Mouse (Mus musculus) embryonic facial prominence, embryonic 15.5 days (tissue): ENCODE results near the gene Egln1. TPM values are rescaled to one million over a fixed set of nuclear protein-coding genes. Genes with fewer than 3 reads are reported as not detected.
A peak's percentile ranks its signal among the peaks of the same experiment; 100 is the strongest.

Experiments
- ATAC-seq: fragments of 200-750 bp; cut with Nextera tagmentation; 2 replicates; pipeline ENCODE4 v1.8.0; 2017; ENCODE audit warnings: low read depth, moderate TSS enrichment; ENCODE audit not compliant: insufficient number of reproducible peaks, low FRiP score, low TSS enrichment
- H3K27ac ChIP-seq: fragments of 300-500 bp; sonication (generic); replicated peaks from 2 replicates; pipeline ENCODE4 v1.5.1; 2015; ENCODE audit warnings: mild to moderate bottlenecking, inconsistent platforms
- H3K27me3 ChIP-seq: fragments of 300-500 bp; sonication (generic); 2 replicates; pipeline ENCODE4 v1.6.1; 2015; ENCODE audit warnings: inconsistent platforms
- H3K36me3 ChIP-seq: fragments of 300-500 bp; sonication (generic); 2 replicates; pipeline ENCODE4 v1.6.1; 2015; ENCODE audit warnings: mild to moderate bottlenecking, inconsistent platforms
- H3K4me1 ChIP-seq: fragments of 300-500 bp; sonication (generic); 2 replicates; pipeline ENCODE4 v1.6.1; 2015; ENCODE audit warnings: inconsistent platforms
- H3K4me2 ChIP-seq: fragments of 300-500 bp; sonication (generic); replicated peaks from 2 replicates; pipeline ENCODE4 v1.6.1; 2015; ENCODE audit warnings: mild to moderate bottlenecking, inconsistent platforms
- H3K4me3 ChIP-seq: fragments of 300-500 bp; sonication (generic); replicated peaks from 2 replicates; pipeline ENCODE4 v1.5.1; 2015; ENCODE audit warnings: mild to moderate bottlenecking, inconsistent platforms
- H3K9ac ChIP-seq: fragments of 300-500 bp; sonication (generic); 2 replicates; pipeline ENCODE4 v1.6.1; 2015; ENCODE audit warnings: inconsistent platforms
- H3K9me3 ChIP-seq: fragments of 300-500 bp; sonication (generic); replicated peaks from 2 replicates; pipeline ENCODE4 v1.6.1; 2016; ENCODE audit warnings: inconsistent platforms
- WGBS: fragments of 180-500 bp; shearing (Covaris S2); methylation state at CpG from one replicate; pipeline ENCODE4 v1.1.7; 2015; 5-methylcytosine and 5-hydroxymethylcytosine counted together
- polyA plus RNA-seq: library from polyadenylated mRNA; unstranded; fragments of >200 nt; fragmentation: Nextera tagmentation; extraction: Ambion mirVana; gene quantifications from 2 replicates; pipeline ENCODE4 v1.2.1, GENCODE M21; 2015

Gene Egln1
- polyA plus RNA-seq, 1 experiment from 2014 or later, result 13.6 TPM

DNA sequence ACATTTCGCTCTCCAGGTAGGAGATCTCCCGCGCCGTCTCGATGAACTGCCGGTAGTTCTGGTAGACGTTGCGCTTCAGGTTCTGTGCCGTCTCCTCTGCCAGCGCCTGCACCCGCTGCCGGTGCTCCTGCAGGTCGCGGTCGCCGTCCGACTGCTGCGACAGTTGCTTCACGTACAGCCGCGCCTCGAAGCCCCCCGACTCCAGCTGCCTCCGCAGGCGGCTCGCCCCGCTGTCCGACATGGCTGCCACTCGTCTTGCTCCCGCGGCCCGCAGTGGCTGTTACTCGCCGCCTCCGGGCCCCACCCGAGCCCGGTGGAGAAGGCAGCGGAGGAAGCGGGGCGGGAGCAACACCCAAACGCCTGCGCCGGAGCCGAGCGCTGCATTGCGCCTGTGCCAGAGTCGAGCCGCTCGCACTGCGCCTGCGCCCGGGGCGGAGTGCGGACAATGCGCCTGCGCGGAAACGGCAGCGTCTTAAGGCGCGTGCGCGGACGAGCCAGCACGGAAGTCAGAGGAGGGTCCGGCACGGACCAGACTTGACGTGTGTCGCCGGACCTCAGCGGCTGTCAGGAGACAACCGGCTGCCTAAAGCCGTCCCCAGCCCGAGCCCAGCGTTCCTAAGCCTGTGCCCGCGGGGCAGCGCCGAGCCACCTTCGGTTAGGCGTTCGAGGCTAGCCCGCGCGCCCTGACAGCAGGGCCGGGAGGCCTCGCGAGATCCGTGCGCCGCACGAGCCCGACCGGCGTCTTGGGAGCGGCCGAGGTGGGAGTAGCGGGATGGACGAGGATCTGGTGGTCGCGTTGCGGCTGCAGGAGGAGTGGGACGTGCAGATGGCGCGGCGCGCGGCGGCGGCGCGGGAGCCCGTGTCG lies 51.5 kb downstream of the Egln1 start, which contains the start of the genes Exoc8 and Sprtn:
Gene Exoc8, minus strand, starts transcription at position 320 of the 865 bp plus-strand sequence.
Gene Sprtn, plus strand, starts transcription at position 501 of the 865 bp plus-strand sequence.
- no peaks in the 10 kb centered on the region for H3K9me3 ChIP-seq
- peak within 1 kb of the TSS; percentile 96 for H3K4me3 ChIP-seq
- ATAC-seq, result peak; percentile 92
- H3K4me2 ChIP-seq, result peak within 1 kb of the TSS; percentile 93
- peaks cover 47% of the 10 kb centered on the region for H3K36me3 ChIP-seq
- H3K9ac ChIP-seq, result peak within 1 kb of the TSS; percentile 90
- H3K4me1 ChIP-seq, result peaks cover 32% of the 10 kb centered on the region
- H3K27ac ChIP-seq, result peak within 1 kb of the TSS; percentile 84
- H3K27me3 ChIP-seq, result no peaks in the 10 kb centered on the region
- WGBS, result under 1% methylated on average over 114 of the region's 114 CpGs

DNA sequence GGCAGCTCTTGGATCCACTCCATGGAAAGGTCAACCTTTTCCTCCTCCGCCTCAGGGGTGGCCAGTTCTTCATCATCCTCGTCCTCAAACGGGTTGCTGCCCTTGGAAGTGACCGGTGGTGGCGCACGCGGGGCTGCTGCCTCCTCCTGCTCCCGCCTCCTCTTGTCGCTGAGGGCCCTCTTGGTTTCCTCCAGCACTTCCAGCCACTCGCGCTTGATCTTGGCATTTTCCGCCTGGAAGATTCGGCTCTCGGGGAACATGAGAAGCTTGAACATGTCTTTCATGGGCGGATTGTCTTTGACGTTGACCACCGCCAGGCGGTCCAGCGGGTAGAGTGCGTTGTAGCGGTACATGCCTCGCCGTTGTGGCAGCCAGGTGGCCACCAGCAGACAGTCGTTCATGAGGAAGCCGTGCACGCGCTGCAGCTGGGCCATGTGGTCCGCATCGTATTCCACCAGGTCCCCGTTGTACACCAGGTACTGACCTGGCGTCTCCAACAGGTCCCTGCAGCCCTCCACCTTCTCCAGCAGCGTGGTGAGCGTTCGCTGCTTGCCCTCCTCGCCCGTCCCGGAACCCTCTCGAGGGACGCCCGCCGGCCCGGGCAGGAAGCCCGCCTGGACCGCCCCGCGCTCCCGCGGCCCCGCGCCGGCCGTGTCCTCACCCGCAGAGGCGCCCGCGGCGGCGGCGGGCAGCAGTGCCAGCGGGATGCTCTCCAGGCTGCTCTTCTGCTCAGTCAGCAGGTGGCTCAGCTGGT lies 52.3 kb downstream of the Egln1 start:
- ATAC-seq, result peak; percentile 11; the same call in 1 of the 2 replicates
- Histone ChIP-seq H3K4me3 (peak overlapping the region; percentile 96), H3K27me3 (no peaks in the 10 kb centered on the region), H3K27ac (peak overlapping the region; percentile 84), H3K9me3 (no peaks in the 10 kb centered on the region), H3K4me1 (peaks cover 37% of the 10 kb centered on the region), H3K4me2 (peak overlapping the region; percentile 93), H3K36me3 (peaks cover 42% of the 10 kb centered on the region), H3K9ac (peak overlapping the region; percentile 90)
- 1% methylated on average over 60 of the region's 60 CpGs for WGBS

DNA sequence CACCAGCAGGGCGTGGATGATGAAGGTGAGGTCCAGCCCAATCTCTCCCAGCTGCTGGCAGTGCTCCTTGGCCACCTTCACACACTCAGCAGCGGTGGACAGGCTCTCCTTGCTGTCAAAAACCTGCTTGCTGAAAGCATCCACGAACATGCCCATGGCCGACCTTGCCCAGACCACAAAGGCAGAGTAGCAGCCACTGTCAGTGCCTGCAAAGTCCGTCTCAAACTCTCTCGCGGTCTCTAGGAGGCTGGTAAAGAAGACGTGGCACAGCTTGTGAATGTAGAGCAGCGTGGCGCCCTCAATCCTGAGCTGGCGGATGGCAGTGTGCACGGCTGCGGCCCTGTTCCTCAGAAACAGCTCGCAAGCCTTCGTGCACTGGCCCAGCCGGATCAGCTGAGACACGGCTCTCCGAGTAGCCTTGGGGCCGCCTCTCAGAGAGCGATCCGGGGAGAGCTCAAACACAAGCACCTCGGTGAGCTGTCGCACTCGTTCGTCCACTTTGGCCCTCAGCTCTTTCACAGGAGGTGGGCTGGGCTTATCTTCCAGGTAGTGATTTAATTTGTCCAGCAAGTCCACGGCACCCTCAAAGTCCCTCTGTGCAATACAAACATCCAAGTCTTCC lies 53.0 kb downstream of the Egln1 start:
- H3K4me3 ChIP-seq, result peak overlapping the region; percentile 96
- H3K9me3 ChIP-seq, result no peaks in the 10 kb centered on the region
- H3K4me2 ChIP-seq, result peak overlapping the region; percentile 93
- H3K4me1 ChIP-seq, result peaks cover 37% of the 10 kb centered on the region
- H3K9ac ChIP-seq, result peak overlapping the region; percentile 90
- H3K27ac ChIP-seq, result peak overlapping the region; percentile 84; the same call in 1 of the 2 replicates
- peaks cover 44% of the 10 kb centered on the region for H3K36me3 ChIP-seq
- H3K27me3 ChIP-seq, result no peaks in the 10 kb centered on the region
- no peak for ATAC-seq
- 76% methylated on average over 26 of the region's 26 CpGs for WGBS

DNA sequence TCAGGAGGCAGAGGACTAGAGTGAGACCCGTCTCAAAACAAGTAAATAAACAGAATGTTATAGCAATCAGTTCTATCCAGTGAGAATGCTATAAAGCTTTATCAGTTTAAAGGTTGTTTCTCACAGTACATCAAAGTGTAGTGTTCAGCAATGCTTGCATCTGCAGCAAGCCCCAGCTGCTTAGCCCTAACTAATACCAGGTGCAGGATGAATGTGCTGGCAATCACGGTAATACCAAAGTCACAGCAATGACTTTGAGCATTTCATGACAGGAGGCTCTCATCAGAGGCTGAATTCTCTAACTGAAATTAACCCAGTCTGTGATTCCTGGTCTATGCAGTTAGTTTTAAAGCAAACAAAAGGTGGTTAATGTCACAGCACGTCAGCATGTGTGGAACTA lies 56.5 kb downstream of the Egln1 start:
- Histone ChIP-seq H3K4me3 (no peak overlapping the region), H3K9ac (no peak overlapping the region), H3K4me2 (no peak overlapping the region), H3K4me1 (peaks cover 28% of the 10 kb centered on the region), H3K9me3 (no peaks in the 10 kb centered on the region), H3K27ac (peak overlapping the region; percentile 34; the same call in 1 of the 2 replicates), H3K27me3 (no peaks in the 10 kb centered on the region), H3K36me3 (peaks cover 60% of the 10 kb centered on the region)
- WGBS, result 24% methylated on average over 3 of the region's 3 CpGs
- no peak for ATAC-seq

DNA sequence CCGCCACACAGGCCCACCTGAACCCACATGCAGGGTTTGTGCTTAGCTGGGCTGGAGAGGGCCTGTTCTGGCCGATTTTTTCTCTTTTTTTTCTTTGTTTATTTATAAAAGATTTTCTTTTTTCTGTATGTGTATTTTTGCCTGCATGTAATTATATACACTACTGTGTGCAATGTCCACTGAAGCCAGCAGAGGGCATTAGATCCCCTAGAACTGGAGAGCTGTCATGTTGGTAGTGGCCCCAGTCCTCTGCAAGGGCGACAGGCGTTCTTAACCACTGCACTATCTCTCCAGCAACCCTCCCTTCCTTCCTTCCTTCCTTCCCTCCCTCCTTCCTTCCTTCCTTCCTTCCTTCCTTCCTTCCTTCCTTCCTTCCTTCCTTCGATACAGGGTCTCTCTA lies 60.7 kb downstream of the Egln1 start:
- peaks cover 85% of the 10 kb centered on the region for H3K36me3 ChIP-seq
- H3K27ac ChIP-seq, result no peak overlapping the region
- no peak for ATAC-seq

DNA sequence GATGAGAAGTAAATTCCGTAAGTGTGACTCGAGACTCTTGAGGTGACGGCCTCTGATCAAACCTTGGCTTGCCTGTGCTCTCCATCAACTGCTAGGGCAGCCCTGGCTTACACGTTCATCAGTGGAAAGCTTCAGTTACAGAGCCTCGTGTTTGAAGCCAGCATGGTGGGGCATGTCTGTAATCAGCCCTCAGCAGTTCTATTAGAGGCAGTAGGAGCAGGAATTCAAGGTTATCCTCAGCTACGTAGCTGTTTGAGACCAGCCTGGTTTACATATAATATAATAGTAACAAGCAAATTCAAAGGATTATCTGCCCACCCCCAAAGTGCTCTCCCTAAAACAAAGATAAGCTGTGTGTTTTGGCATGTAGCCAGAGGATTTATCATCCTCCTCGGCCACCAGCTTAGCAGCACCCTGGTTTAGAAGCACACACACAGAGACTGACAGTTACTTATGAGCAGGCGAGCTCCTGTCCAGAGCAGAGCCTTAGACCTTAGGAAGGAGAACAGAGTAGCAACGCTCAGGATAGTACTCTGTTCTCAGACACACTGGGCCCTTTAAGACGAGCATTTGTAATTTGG lies 70.1 kb downstream of the Egln1 start:
- H3K9me3 ChIP-seq, result no peaks in the 10 kb centered on the region
- no peaks in the 10 kb centered on the region for H3K27me3 ChIP-seq
- 80% methylated on average over 10 of the region's 10 CpGs for WGBS
- no peak overlapping the region for H3K9ac ChIP-seq
- peaks cover 92% of the 10 kb centered on the region for H3K36me3 ChIP-seq
- no peaks in the 10 kb centered on the region for H3K4me1 ChIP-seq
- ATAC-seq, result no peak
- H3K4me3 ChIP-seq, result no peak overlapping the region
- no peak overlapping the region for H3K4me2 ChIP-seq
- H3K27ac ChIP-seq, result no peak overlapping the region

More for the DNA sequence above, 60.7 kb downstream of the Egln1 start:
- WGBS, result 94% methylated on average over 5 of the region's 5 CpGs
- Histone ChIP-seq H3K4me3 (no peak overlapping the region), H3K9me3 (no peaks in the 10 kb centered on the region), H3K9ac (no peak overlapping the region), H3K27me3 (no peaks in the 10 kb centered on the region), H3K4me1 (peaks cover 12% of the 10 kb centered on the region; the same call in 1 of the 2 replicates), H3K4me2 (no peak overlapping the region)

DNA sequence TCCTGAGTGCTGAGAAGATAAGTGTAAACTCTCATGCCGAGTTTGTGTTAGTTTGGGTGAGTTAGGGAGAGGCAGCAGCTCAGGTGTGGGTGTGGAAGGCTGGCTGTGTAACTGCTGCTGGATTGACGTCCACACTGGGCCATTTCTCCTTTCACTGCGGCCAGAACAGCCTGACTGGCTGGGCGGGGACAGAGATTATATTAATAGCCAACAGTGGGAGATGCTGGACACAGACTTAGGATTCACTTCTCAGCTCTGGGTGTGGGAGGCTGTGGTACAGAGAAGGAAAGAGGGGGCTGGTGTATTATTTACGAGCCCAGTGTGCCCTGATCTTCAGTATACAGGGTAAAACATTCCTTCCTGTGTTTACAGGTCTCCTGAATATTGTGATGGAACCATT lies 71.0 kb downstream of the Egln1 start:
- H3K27ac ChIP-seq, result no peak overlapping the region
- no peak overlapping the region for H3K9ac ChIP-seq
- ATAC-seq, result no peak
- H3K9me3 ChIP-seq, result no peaks in the 10 kb centered on the region
- no peak overlapping the region for H3K4me3 ChIP-seq
- peaks cover 92% of the 10 kb centered on the region for H3K36me3 ChIP-seq
- 84% methylated on average over 5 of the region's 5 CpGs for WGBS
- H3K4me2 ChIP-seq, result no peak overlapping the region
- no peaks in the 10 kb centered on the region for H3K27me3 ChIP-seq
- H3K4me1 ChIP-seq, result no peaks in the 10 kb centered on the region

DNA sequence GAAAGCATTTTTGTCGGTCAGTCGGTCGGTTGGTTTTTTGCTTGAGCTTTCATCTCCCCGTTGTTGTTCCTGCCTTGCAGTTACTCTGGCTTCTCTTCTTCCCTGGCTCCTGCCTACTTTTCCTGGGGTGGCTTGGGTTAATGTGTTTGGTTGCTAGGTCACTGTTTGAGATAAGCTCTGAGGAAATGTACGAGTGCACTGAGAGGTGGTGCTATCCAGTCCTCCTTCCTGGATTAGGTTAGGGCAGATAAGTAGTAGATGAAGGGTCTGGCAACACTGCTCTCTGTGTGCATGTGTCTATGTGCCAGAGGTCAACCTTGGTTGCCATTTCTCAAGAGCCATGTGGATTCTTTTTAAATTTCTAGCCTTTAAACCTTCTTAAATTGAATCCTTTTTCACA lies 76.4 kb downstream of the Egln1 start:
- no peaks in the 10 kb centered on the region for H3K4me1 ChIP-seq
- ATAC-seq, result no peak
- H3K27me3 ChIP-seq, result no peaks in the 10 kb centered on the region
- H3K9ac ChIP-seq, result no peak overlapping the region
- no peak overlapping the region for H3K4me3 ChIP-seq
- 94% methylated on average over 5 of the region's 5 CpGs for WGBS
- no peaks in the 10 kb centered on the region for H3K9me3 ChIP-seq
- peaks cover 62% of the 10 kb centered on the region for H3K36me3 ChIP-seq
- H3K4me2 ChIP-seq, result no peak overlapping the region
- H3K27ac ChIP-seq, result no peak overlapping the region

DNA sequence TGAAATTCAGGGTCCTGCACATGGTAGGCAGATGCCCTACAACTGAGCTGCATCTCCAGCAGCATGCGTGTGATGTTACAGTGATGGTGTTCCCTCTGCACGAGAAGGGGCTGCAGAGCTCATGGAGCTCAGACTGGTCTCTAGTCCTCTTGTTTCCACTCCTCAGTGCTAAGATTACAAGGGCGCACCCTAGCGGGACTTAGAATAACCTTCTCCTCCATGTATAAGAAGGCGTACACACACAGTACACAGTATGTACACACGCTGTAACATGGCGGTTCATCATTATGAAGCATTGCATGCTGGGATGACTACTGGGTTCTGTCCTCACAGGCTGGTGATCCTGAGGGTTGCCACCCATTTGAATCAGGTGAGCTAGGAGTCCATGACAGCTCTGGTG lies 77.0 kb downstream of the Egln1 start:
- no peak for ATAC-seq
- H3K36me3 ChIP-seq, result peaks cover 56% of the 10 kb centered on the region
- 87% methylated on average over 7 of the region's 7 CpGs for WGBS

DNA sequence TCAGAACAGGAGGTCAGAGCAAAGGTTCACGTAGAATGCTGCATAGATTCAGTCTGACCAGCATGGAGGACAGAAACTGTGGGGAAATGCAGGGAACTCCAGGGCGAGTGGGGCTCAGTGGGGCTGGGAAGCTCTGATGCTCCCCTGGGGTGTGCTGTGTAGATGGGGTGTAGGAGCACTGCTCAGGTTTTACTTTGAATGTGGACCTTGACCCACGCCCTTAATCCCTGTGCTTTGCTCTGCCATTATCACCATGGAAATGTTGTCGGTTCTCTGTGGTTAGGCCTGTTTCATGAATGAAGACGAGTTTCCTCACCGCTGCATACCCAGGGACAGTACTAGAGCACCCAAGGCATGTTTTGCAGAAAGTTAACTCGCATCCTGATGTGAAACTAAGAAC lies 77.7 kb downstream of the Egln1 start:
- ATAC-seq, result no peak
- WGBS, result 87% methylated on average over 7 of the region's 7 CpGs
- Histone ChIP-seq H3K4me3 (no peak overlapping the region), H3K27me3 (no peaks in the 10 kb centered on the region), H3K27ac (no peak overlapping the region), H3K4me2 (no peak overlapping the region), H3K4me1 (no peaks in the 10 kb centered on the region), H3K36me3 (peaks cover 50% of the 10 kb centered on the region), H3K9ac (no peak overlapping the region), H3K9me3 (no peaks in the 10 kb centered on the region)

More for the DNA sequence above, 77.0 kb downstream of the Egln1 start:
- Histone ChIP-seq H3K9ac (no peak overlapping the region), H3K4me3 (no peak overlapping the region), H3K9me3 (no peaks in the 10 kb centered on the region), H3K27me3 (no peaks in the 10 kb centered on the region), H3K4me2 (no peak overlapping the region), H3K27ac (no peak overlapping the region), H3K4me1 (no peaks in the 10 kb centered on the region)
